Mouse (Mus musculus) embryonic facial prominence, embryonic 15.5 days (tissue): ENCODE measurements around the gene Adcy4. TPM values are rescaled to one million over a fixed set of nuclear protein-coding genes. Genes with fewer than 3 reads are reported as not detected.

Experiments
- ATAC-seq: fragments of 200-750 bp; cut with Nextera tagmentation; 2 replicates; pipeline ENCODE4 v1.8.0; 2017; ENCODE audit warnings: low read depth, moderate TSS enrichment; ENCODE audit not compliant: insufficient number of reproducible peaks, low FRiP score, low TSS enrichment
- H3K27ac ChIP-seq: fragments of 300-500 bp; sonication (generic); replicated peaks from 2 replicates; pipeline ENCODE4 v1.5.1; 2015; ENCODE audit warnings: mild to moderate bottlenecking, inconsistent platforms
- H3K27me3 ChIP-seq: fragments of 300-500 bp; sonication (generic); 2 replicates; pipeline ENCODE4 v1.6.1; 2015; ENCODE audit warnings: inconsistent platforms
- H3K36me3 ChIP-seq: fragments of 300-500 bp; sonication (generic); 2 replicates; pipeline ENCODE4 v1.6.1; 2015; ENCODE audit warnings: mild to moderate bottlenecking, inconsistent platforms
- H3K4me1 ChIP-seq: fragments of 300-500 bp; sonication (generic); 2 replicates; pipeline ENCODE4 v1.6.1; 2015; ENCODE audit warnings: inconsistent platforms
- H3K4me2 ChIP-seq: fragments of 300-500 bp; sonication (generic); replicated peaks from 2 replicates; pipeline ENCODE4 v1.6.1; 2015; ENCODE audit warnings: mild to moderate bottlenecking, inconsistent platforms
- H3K4me3 ChIP-seq: fragments of 300-500 bp; sonication (generic); replicated peaks from 2 replicates; pipeline ENCODE4 v1.5.1; 2015; ENCODE audit warnings: mild to moderate bottlenecking, inconsistent platforms
- H3K9ac ChIP-seq: fragments of 300-500 bp; sonication (generic); 2 replicates; pipeline ENCODE4 v1.6.1; 2015; ENCODE audit warnings: inconsistent platforms
- H3K9me3 ChIP-seq: fragments of 300-500 bp; sonication (generic); replicated peaks from 2 replicates; pipeline ENCODE4 v1.6.1; 2016; ENCODE audit warnings: inconsistent platforms
- WGBS: fragments of 180-500 bp; shearing (Covaris S2); methylation state at CpG from one replicate; pipeline ENCODE4 v1.1.7; 2015; 5-methylcytosine and 5-hydroxymethylcytosine counted together
- polyA plus RNA-seq: library from polyadenylated mRNA; unstranded; fragments of >200 nt; fragmentation: Nextera tagmentation; extraction: Ambion mirVana; gene quantifications from 2 replicates; pipeline ENCODE4 v1.2.1, GENCODE M21; 2015

Adcy4 gene
- polyA plus RNA-seq, 1 experiment from 2014 or later = 22.2 TPM

- no peak for ATAC-seq
- Histone ChIP-seq H3K9me3 (no peaks in the 10 kb centered on the region), H3K27me3 (no peaks in the 10 kb centered on the region; the same call in 1 of the 2 replicates), H3K4me1 (0 out of 2 replicates have a peak, but pooled peaks cover 7% of the 10 kb centered on the region), H3K4me2 (no peak overlapping the region), H3K27ac (no peak overlapping the region), H3K9ac (no peak overlapping the region; the same call in 1 of the 2 replicates), H3K4me3 (no peak overlapping the region), H3K36me3 (no peaks in the 10 kb centered on the region)
- 67% methylated on average over 8 of the region's 8 CpGs for WGBS
Observed at GRCm38 (mm10) chr14:55727889-55728685, 55.8 kb downstream of the Adcy4 start.

- no peak for ATAC-seq
- Histone ChIP-seq H3K4me2 (no peak overlapping the region), H3K9me3 (no peaks in the 10 kb centered on the region), H3K36me3 (no peaks in the 10 kb centered on the region), H3K4me1 (peaks cover 11% of the 10 kb centered on the region; the same call in 1 of the 2 replicates), H3K27ac (no peak overlapping the region), H3K9ac (no peak overlapping the region), H3K27me3 (no peaks in the 10 kb centered on the region; the same call in 1 of the 2 replicates), H3K4me3 (no peak overlapping the region)
Observed at GRCm38 (mm10) chr14:55726261-55726660, 57.6 kb downstream of the Adcy4 start.

- peaks cover 8% of the 10 kb centered on the region; the same call in 1 of the 2 replicates for H3K36me3 ChIP-seq
- peaks cover 16% of the 10 kb centered on the region; the same call in 1 of the 2 replicates for H3K4me1 ChIP-seq
- no peaks in the 10 kb centered on the region for H3K9me3 ChIP-seq
- 45% methylated on average over 8 of the region's 8 CpGs for WGBS
- no peak overlapping the region for H3K4me3 ChIP-seq
- no peak overlapping the region for H3K9ac ChIP-seq
- no peak overlapping the region; the same call in 1 of the 2 replicates for H3K27ac ChIP-seq
- no peaks in the 10 kb centered on the region for H3K27me3 ChIP-seq
- H3K4me2 ChIP-seq = no peak overlapping the region
- ATAC-seq = no peak
Observed at GRCm38 (mm10) chr14:55724411-55724871, 59.5 kb downstream of the Adcy4 start.

- no peak for ATAC-seq
- Histone ChIP-seq H3K4me3 (no peak overlapping the region), H3K36me3 (peaks cover 18% of the 10 kb centered on the region), H3K4me2 (no peak overlapping the region), H3K27me3 (no peaks in the 10 kb centered on the region), H3K9me3 (no peaks in the 10 kb centered on the region), H3K9ac (no peak overlapping the region), H3K27ac (no peak overlapping the region), H3K4me1 (peaks cover 16% of the 10 kb centered on the region; the same call in 1 of the 2 replicates)
- 93% methylated on average over 7 of the region's 7 CpGs for WGBS
Observed at GRCm38 (mm10) chr14:55723433-55723832, 60.5 kb downstream of the Adcy4 start.

- H3K36me3 ChIP-seq = peaks cover 23% of the 10 kb centered on the region
- no peak overlapping the region for H3K9ac ChIP-seq
- H3K4me1 ChIP-seq = peaks cover 16% of the 10 kb centered on the region; the same call in 1 of the 2 replicates
- H3K9me3 ChIP-seq = no peaks in the 10 kb centered on the region
- 0 out of 2 replicates have a peak overlapping the region, but pooled peaks have one; percentile 83 for H3K27ac ChIP-seq
- WGBS = 49% methylated on average over 8 of the region's 8 CpGs
- peak overlapping the region; percentile 93 for H3K4me3 ChIP-seq
- ATAC-seq = no peak
- peak overlapping the region; percentile 75 for H3K4me2 ChIP-seq
- H3K27me3 ChIP-seq = no peaks in the 10 kb centered on the region
Observed at GRCm38 (mm10) chr14:55722438-55722945, 61.4 kb downstream of the Adcy4 start.

- under 1% methylated on average over 50 of the region's 50 CpGs for WGBS
- Histone ChIP-seq H3K4me2 (peak within 1 kb of the TSS; percentile 75), H3K27ac (peak within 1 kb of the TSS; percentile 83), H3K9me3 (no peaks in the 10 kb centered on the region), H3K9ac (peak within 1 kb of the TSS; percentile 69), H3K36me3 (peaks cover 29% of the 10 kb centered on the region), H3K4me3 (peak within 1 kb of the TSS; percentile 93), H3K27me3 (no peaks in the 10 kb centered on the region), H3K4me1 (peaks cover 16% of the 10 kb centered on the region; the same call in 1 of the 2 replicates)
- ATAC-seq = peak; percentile 95
Observed at GRCm38 (mm10) chr14:55721700-55722437, 62.0 kb downstream of the Adcy4 start, which contains the start of gene Rabggta. TSS of gene Rabggta (minus strand) at chr14:55722263.

GRCm38 (mm10) chr14:55721076-55721475 is 62.8 kb downstream of the Adcy4 start:
- H3K9ac ChIP-seq = 0 out of 2 replicates have a peak overlapping the region, but pooled peaks have one; percentile 69
- WGBS = 71% methylated on average over 6 of the region's 6 CpGs

GRCm38 (mm10) chr14:55720666-55721065 is 63.2 kb downstream of the Adcy4 start:
- no peak for ATAC-seq
- H3K9me3 ChIP-seq = no peaks in the 10 kb centered on the region
- no peak overlapping the region for H3K9ac ChIP-seq
- no peak overlapping the region for H3K4me2 ChIP-seq
- peak overlapping the region; percentile 93; the same call in 1 of the 2 replicates for H3K4me3 ChIP-seq
- WGBS = 88% methylated on average over 12 of the region's 12 CpGs
- H3K27me3 ChIP-seq = no peaks in the 10 kb centered on the region
- H3K36me3 ChIP-seq = peaks cover 36% of the 10 kb centered on the region
- H3K27ac ChIP-seq = no peak overlapping the region
- H3K4me1 ChIP-seq = peaks cover 16% of the 10 kb centered on the region; the same call in 1 of the 2 replicates

More at GRCm38 (mm10) chr14:55721076-55721475, 62.8 kb downstream of the Adcy4 start:
- no peak for ATAC-seq
- Histone ChIP-seq H3K9me3 (no peaks in the 10 kb centered on the region), H3K4me3 (peak overlapping the region; percentile 93), H3K36me3 (peaks cover 36% of the 10 kb centered on the region), H3K27ac (peak overlapping the region; percentile 83; the same call in 1 of the 2 replicates), H3K4me2 (peak overlapping the region; percentile 75), H3K4me1 (peaks cover 16% of the 10 kb centered on the region; the same call in 1 of the 2 replicates), H3K27me3 (no peaks in the 10 kb centered on the region)

- Histone ChIP-seq H3K9ac (no peak overlapping the region), H3K27me3 (no peaks in the 10 kb centered on the region), H3K36me3 (peaks cover 36% of the 10 kb centered on the region), H3K4me2 (no peak overlapping the region), H3K4me3 (no peak overlapping the region), H3K27ac (no peak overlapping the region), H3K4me1 (peaks cover 19% of the 10 kb centered on the region), H3K9me3 (no peaks in the 10 kb centered on the region)
- no peak for ATAC-seq
- WGBS = 91% methylated on average over 6 of the region's 6 CpGs
Observed at GRCm38 (mm10) chr14:55719737-55720136, 64.2 kb downstream of the Adcy4 start.
